Mouse (Mus musculus): ENCODE measurements around the gene Tank. TPM values are rescaled to one million over a fixed set of nuclear protein-coding genes. Genes with fewer than 3 reads are reported as not detected.

Tank gene
- total RNA-seq (2021), result 10 to 100 TPM; 24.2 TPM

GRCm38 (mm10) chr2:61578433-61578832 is at the start of gene Tank:
TSS of gene Tank (plus strand) at chr2:61578585.
- no peak for DNase-seq (ENCODE audit: extremely low spot score in 1 of 2, low spot score in 2 of 2)
- intact Hi-C loops (cut with DNase I), result no loop called here

- intact Hi-C loops (cut with DNase I), result no loop called here
- DNase-seq (ENCODE audit: extremely low spot score in 1 of 2, low spot score in 2 of 2), result no peak
Measured at GRCm38 (mm10) chr2:61532326-61532725, 46.1 kb upstream of the Tank start.

- intact Hi-C loops (cut with DNase I), result no loop called here
- peak; percentile 24 to 46 for DNase-seq (ENCODE audit: extremely low spot score in 1 of 2, low spot score in 2 of 2)
Measured at GRCm38 (mm10) chr2:61533131-61533530, 45.3 kb upstream of the Tank start.

GRCm38 (mm10) chr2:61536901-61537300 is 41.5 kb upstream of the Tank start:
- intact Hi-C loops (cut with DNase I), result no loop called here
- no peak for DNase-seq (ENCODE audit: extremely low spot score in 1 of 2, low spot score in 2 of 2)

GRCm38 (mm10) chr2:61539378-61539777 is 39.0 kb upstream of the Tank start:
- intact Hi-C loops (cut with DNase I), result no loop called here
- no peak for DNase-seq (ENCODE audit: extremely low spot score in 1 of 2, low spot score in 2 of 2)

- no peak for DNase-seq (ENCODE audit: extremely low spot score in 1 of 2, low spot score in 2 of 2)
- intact Hi-C loops (cut with DNase I), result no loop called here
Measured at GRCm38 (mm10) chr2:61542426-61542825, 36.0 kb upstream of the Tank start.

GRCm38 (mm10) chr2:61545666-61546065 is 32.7 kb upstream of the Tank start:
- DNase-seq (ENCODE audit: extremely low spot score in 1 of 2, low spot score in 2 of 2), result no peak
- intact Hi-C loops (cut with DNase I), result no loop called here

GRCm38 (mm10) chr2:61548021-61548420 is 30.4 kb upstream of the Tank start:
- DNase-seq (ENCODE audit: extremely low spot score in 1 of 2, low spot score in 2 of 2), result no peak
- intact Hi-C loops (cut with DNase I), result no loop called here

GRCm38 (mm10) chr2:61551680-61552079 is 26.7 kb upstream of the Tank start:
- intact Hi-C loops (cut with DNase I), result no loop called here

GRCm38 (mm10) chr2:61555367-61555766 is 23.0 kb upstream of the Tank start:
- no peak for DNase-seq (ENCODE audit: extremely low spot score in 1 of 2, low spot score in 2 of 2)
- intact Hi-C loops (cut with DNase I), result no loop called here

More at GRCm38 (mm10) chr2:61551680-61552079, 26.7 kb upstream of the Tank start:
- no peak for DNase-seq (ENCODE audit: extremely low spot score in 1 of 2, low spot score in 2 of 2)

- no peak for DNase-seq (ENCODE audit: extremely low spot score in 1 of 2, low spot score in 2 of 2)
- intact Hi-C loops (cut with DNase I), result no loop called here
Measured at GRCm38 (mm10) chr2:61555825-61556224, 22.6 kb upstream of the Tank start.

GRCm38 (mm10) chr2:61556639-61557038 is 21.7 kb upstream of the Tank start:
- intact Hi-C loops (cut with DNase I), result no loop called here
- DNase-seq (ENCODE audit: extremely low spot score in 1 of 2, low spot score in 2 of 2), result no peak

GRCm38 (mm10) chr2:61557848-61558471 is 20.4 kb upstream of the Tank start:
- intact Hi-C loops (cut with DNase I), result no loop called here
- DNase-seq (ENCODE audit: extremely low spot score in 1 of 2, low spot score in 2 of 2), result no peak

- no peak for DNase-seq (ENCODE audit: extremely low spot score in 1 of 2, low spot score in 2 of 2)
- intact Hi-C loops (cut with DNase I), result no loop called here
Measured at GRCm38 (mm10) chr2:61561058-61561457, 17.3 kb upstream of the Tank start.

GRCm38 (mm10) chr2:61563202-61563601 is 15.2 kb upstream of the Tank start:
- intact Hi-C loops (cut with DNase I), result no loop called here

GRCm38 (mm10) chr2:61567045-61567783 is 11.2 kb upstream of the Tank start:
- intact Hi-C loops (cut with DNase I), result no loop called here
- peak in 1 of 2 experiments; percentile 41 for DNase-seq (ENCODE audit: extremely low spot score in 1 of 2, low spot score in 2 of 2)

More at GRCm38 (mm10) chr2:61563202-61563601, 15.2 kb upstream of the Tank start:
- DNase-seq (ENCODE audit: extremely low spot score in 1 of 2, low spot score in 2 of 2), result no peak

GRCm38 (mm10) chr2:61569181-61569580 is 9.2 kb upstream of the Tank start:
- DNase-seq (ENCODE audit: extremely low spot score in 1 of 2, low spot score in 2 of 2), result no peak
- intact Hi-C loops (cut with DNase I), result no loop called here

GRCm38 (mm10) chr2:61571343-61571955 is 6.9 kb upstream of the Tank start:
- intact Hi-C loops (cut with DNase I), result no loop called here
- no peak for DNase-seq (ENCODE audit: extremely low spot score in 1 of 2, low spot score in 2 of 2)

- intact Hi-C loops (cut with DNase I), result no loop called here
- DNase-seq (ENCODE audit: extremely low spot score in 1 of 2, low spot score in 2 of 2), result no peak
Measured at GRCm38 (mm10) chr2:61576497-61576896, 1.9 kb upstream of the Tank start.

Data from left cerebral cortex, postnatal 10 days (tissue).